Mouse (Mus musculus): ENCODE measurements around the gene Gm1993.
"Not testable (repeated sequence)": the region's sequence is repeated elsewhere in the genome, so short reads cannot be mapped to it uniquely, and the experiment has no call there.

Gene Gm1993

GRCm38 (mm10) chrX:25570352-25570751, at the start of gene Gm1993:
Gene Gm1993 (minus strand): TSS chrX:25570452.
- not testable (repeated sequence) for DNase-seq

Data from lung, postnatal 14 days (tissue).